Mouse (Mus musculus) G1E (cell line): Measurements from ENCODE around the gene Cacnb3.

ENCODE experiments used
- CTCF ChIP-seq: IDR thresholded peaks from 2 replicates; pipeline ENCODE4 v1.5.1; 2012; ENCODE audit warnings: low read depth, low read length, inconsistent platforms, mixed read lengths
- GATA1 ChIP-seq: IDR thresholded peaks from 2 replicates; pipeline ENCODE4 v1.6.1; 2012; ENCODE audit warnings: borderline replicate concordance, low read length, inconsistent platforms, mixed read lengths

DNA sequence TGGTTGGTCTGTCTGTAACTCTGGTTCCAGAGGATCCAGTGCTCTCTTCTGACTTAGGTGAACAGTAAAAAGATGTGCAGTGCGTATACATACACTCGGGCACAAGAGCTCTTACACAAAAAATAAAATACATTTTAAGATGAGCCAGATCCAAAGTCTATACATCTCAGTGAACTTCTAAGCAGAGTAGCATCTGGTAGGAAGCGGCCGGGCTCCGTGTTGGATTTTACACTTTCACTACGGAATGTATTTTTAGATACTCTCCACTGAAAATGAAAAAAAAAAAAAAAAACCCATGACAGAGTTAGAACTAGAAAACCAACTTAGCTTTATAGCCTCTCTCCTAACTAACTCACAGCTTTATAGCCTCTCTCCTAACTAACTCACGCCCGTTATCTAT is 50.0 kb downstream of the Cacnb3 start:
- TF ChIP-seq CTCF (no peak), GATA1 (no peak)
